Mouse (Mus musculus) MEL (cell line): ENCODE results near the gene Tedc1. TPM values are rescaled to one million over a fixed set of nuclear protein-coding genes. Genes with fewer than 3 reads are reported as not detected.

Experiments used
- DNase-seq: peaks from one replicate; pipeline ENCODE4 v3.0.0; 2011; ENCODE audit warnings: low read depth, low spot score
- H3K27ac ChIP-seq: 2 replicates; pipeline ENCODE4 v1.5.1; 2012; ENCODE audit warnings: low read depth, mild to moderate bottlenecking, control low read depth, low read length, moderate library complexity; ENCODE audit not compliant: control insufficient read depth
- H3K27me3 ChIP-seq, 2 experiments: fragments of 150-350 bp in 1 of 2; sonication (generic) in 1 of 2; 2 replicates each; pipeline ENCODE4 v1.6.1; 2012; ENCODE audit warnings: low read length in 2 of 2, mild to moderate bottlenecking in 2 of 2, improper control_type of control experiment in 1 of 2, moderate library complexity in 1 of 2; ENCODE audit not compliant: insufficient read depth in 2 of 2, control insufficient read depth in 1 of 2
- H3K36me3 ChIP-seq, 2 experiments: 2 replicates each; pipeline ENCODE4 v1.6.1; 2012 to 2014; ENCODE audit warnings: low read length in 2 of 2, improper control_type of control experiment in 1 of 2, inconsistent platforms in 1 of 2, mild to moderate bottlenecking in 1 of 2; ENCODE audit not compliant: insufficient read depth in 2 of 2, control insufficient read depth in 1 of 2
- H3K4me1 ChIP-seq, 2 experiments: fragments of 150-350 bp in 1 of 2; sonication (generic) in 1 of 2; 2 replicates each; pipeline ENCODE4 v1.6.1; 2012; ENCODE audit warnings: low read length in 2 of 2, improper control_type of control experiment in 1 of 2, mild to moderate bottlenecking in 1 of 2; ENCODE audit not compliant: insufficient read depth in 2 of 2, control insufficient read depth in 1 of 2
- H3K4me3 ChIP-seq, 2 experiments: fragments of 150-350 bp in 1 of 2; sonication (generic) in 1 of 2; 2 replicates each; pipeline ENCODE4 v1.5.1; 2012; ENCODE audit warnings: low read depth in 2 of 2, low read length in 2 of 2, mild to moderate bottlenecking in 2 of 2, moderate library complexity in 2 of 2, control low read depth in 1 of 2, improper control_type of control experiment in 1 of 2; ENCODE audit not compliant: control insufficient read depth in 1 of 2, insufficient read depth in 1 of 2
- H3K79me2 ChIP-seq: 2 replicates; pipeline ENCODE4 v1.6.1; 2012; ENCODE audit warnings: mild to moderate bottlenecking, low read length, moderate library complexity; ENCODE audit not compliant: control insufficient read depth, poor library complexity, insufficient read depth
- H3K9ac ChIP-seq: 2 replicates; pipeline ENCODE4 v1.6.1; 2012; ENCODE audit warnings: low read depth, mild to moderate bottlenecking, control low read depth, low read length, moderate library complexity; ENCODE audit not compliant: control insufficient read depth, poor library complexity, severe bottlenecking
- H3K9me3 ChIP-seq: fragments of 150-350 bp; sonication (generic); replicated peaks from 2 replicates; pipeline ENCODE4 v1.6.1; 2012; ENCODE audit warnings: mild to moderate bottlenecking, low read length, improper control_type of control experiment, moderate library complexity; ENCODE audit not compliant: insufficient read depth
- BHLHE40 ChIP-seq: IDR thresholded peaks from 2 replicates; pipeline ENCODE4 v1.6.1; 2012; ENCODE audit warnings: low read depth, mild to moderate bottlenecking, inconsistent platforms, low read length, improper control_type of control experiment, borderline replicate concordance
- CHD1 ChIP-seq: IDR thresholded peaks from 2 replicates; pipeline ENCODE4 v1.6.1; 2012; ENCODE audit warnings: low read depth, mild to moderate bottlenecking, inconsistent platforms, low read length, improper control_type of control experiment
- CHD2 ChIP-seq: IDR thresholded peaks from 2 replicates; pipeline ENCODE4 v1.6.1; 2011; ENCODE audit warnings: low read length, improper control_type of control experiment
- ELF1 ChIP-seq: IDR thresholded peaks from 2 replicates; pipeline ENCODE4 v1.6.1; 2014; ENCODE audit warnings: low read depth, mild to moderate bottlenecking, inconsistent platforms, low read length, improper control_type of control experiment, moderate library complexity
- ETS1 ChIP-seq: IDR thresholded peaks from 2 replicates; pipeline ENCODE4 v1.6.1; 2012; ENCODE audit warnings: low read depth, mild to moderate bottlenecking, inconsistent platforms, low read length, improper control_type of control experiment, moderate library complexity
- GABPA ChIP-seq: IDR thresholded peaks from 2 replicates; pipeline ENCODE4 v1.6.1; 2012; ENCODE audit warnings: low read depth, mild to moderate bottlenecking, inconsistent platforms, low read length, improper control_type of control experiment, moderate library complexity
- GATA1 ChIP-seq: IDR thresholded peaks from 2 replicates; pipeline ENCODE4 v1.6.1; 2011; ENCODE audit warnings: low read depth, low read length, improper control_type of control experiment
- HCFC1 ChIP-seq: IDR thresholded peaks from 2 replicates; pipeline ENCODE4 v1.6.1; 2012; ENCODE audit warnings: low read depth, mild to moderate bottlenecking, inconsistent platforms, low read length, improper control_type of control experiment, moderate library complexity
- KAT2A ChIP-seq: conservative IDR thresholded peaks from 2 replicates; pipeline ENCODE4 v1.6.1; 2012; ENCODE audit warnings: low read depth, low read length, improper control_type of control experiment, inconsistent platforms
- MAFK ChIP-seq: IDR thresholded peaks from 2 replicates; pipeline ENCODE4 v1.6.1; 2011; ENCODE audit warnings: low read depth, mild to moderate bottlenecking, low read length, improper control_type of control experiment, borderline replicate concordance
- MAX ChIP-seq: IDR thresholded peaks from 2 replicates; pipeline ENCODE4 v1.6.1; 2011; ENCODE audit warnings: low read length, improper control_type of control experiment
- MAZ ChIP-seq: IDR thresholded peaks from 2 replicates; pipeline ENCODE4 v1.6.1; 2012; ENCODE audit warnings: low read depth, mild to moderate bottlenecking, inconsistent platforms, low read length, improper control_type of control experiment
- MEF2A ChIP-seq: IDR thresholded peaks from 2 replicates; pipeline ENCODE4 v1.6.1; 2014; ENCODE audit warnings: low read depth, mild to moderate bottlenecking, inconsistent platforms, low read length, improper control_type of control experiment; ENCODE audit not compliant: poor library complexity, insufficient replicate concordance, severe bottlenecking; ENCODE audit errors: extremely low read depth
- MYB ChIP-seq: IDR thresholded peaks from 2 replicates; pipeline ENCODE4 v1.6.1; 2011; ENCODE audit warnings: mild to moderate bottlenecking, low read depth, low read length, improper control_type of control experiment
- NRF1 ChIP-seq: IDR thresholded peaks from 2 replicates; pipeline ENCODE4 v1.6.1; 2014; ENCODE audit warnings: low read depth, mild to moderate bottlenecking, inconsistent platforms, low read length, improper control_type of control experiment, moderate library complexity; ENCODE audit not compliant: poor library complexity, insufficient read depth, severe bottlenecking
- POLR2AphosphoS2 ChIP-seq: IDR thresholded peaks from 2 replicates; pipeline ENCODE4 v1.6.1; 2011; ENCODE audit warnings: low read length, improper control_type of control experiment
- RAD21 ChIP-seq: IDR thresholded peaks from 2 replicates; pipeline ENCODE4 v1.6.1; 2011; ENCODE audit warnings: mild to moderate bottlenecking, low read depth, low read length, improper control_type of control experiment
- RCOR1 ChIP-seq: IDR thresholded peaks from 2 replicates; pipeline ENCODE4 v1.6.1; 2012; ENCODE audit warnings: low read depth, mild to moderate bottlenecking, inconsistent platforms, low read length, improper control_type of control experiment
- SIN3A ChIP-seq: IDR thresholded peaks from 2 replicates; pipeline ENCODE4 v1.6.1; 2012; ENCODE audit warnings: low read length, improper control_type of control experiment, inconsistent platforms
- SMC3 ChIP-seq: IDR thresholded peaks from 2 replicates; pipeline ENCODE4 v1.6.1; 2011; ENCODE audit warnings: low read depth, low read length, improper control_type of control experiment
- TCF12 ChIP-seq: IDR thresholded peaks from 2 replicates; pipeline ENCODE4 v1.6.1; 2014; ENCODE audit warnings: low read depth, mild to moderate bottlenecking, inconsistent platforms, low read length, improper control_type of control experiment, moderate library complexity
- UBTF ChIP-seq: IDR thresholded peaks from 2 replicates; pipeline ENCODE4 v1.6.1; 2012; ENCODE audit warnings: low read depth, mild to moderate bottlenecking, inconsistent platforms, low read length, improper control_type of control experiment, moderate library complexity, borderline replicate concordance; ENCODE audit not compliant: insufficient read depth
- USF1 ChIP-seq: IDR thresholded peaks from 2 replicates; pipeline ENCODE4 v1.6.1; 2014; ENCODE audit warnings: low read depth, mild to moderate bottlenecking, inconsistent platforms, low read length, improper control_type of control experiment, moderate library complexity
- USF2 ChIP-seq, 2 experiments: IDR thresholded peaks; 2 replicates each; pipeline ENCODE4 v1.6.1; 2011 to 2012; ENCODE audit warnings: improper control_type of control experiment in 2 of 2, low read length in 2 of 2, borderline replicate concordance in 1 of 2, inconsistent platforms in 1 of 2, low read depth in 1 of 2, mild to moderate bottlenecking in 1 of 2; ENCODE audit not compliant: insufficient read depth in 1 of 2
- ZC3H11A ChIP-seq: IDR thresholded peaks from 2 replicates; pipeline ENCODE4 v1.6.1; 2012; ENCODE audit warnings: low read depth, mild to moderate bottlenecking, inconsistent platforms, low read length, improper control_type of control experiment
- ZKSCAN1 ChIP-seq: IDR thresholded peaks from 2 replicates; pipeline ENCODE4 v1.6.1; 2012; ENCODE audit warnings: low read depth, mild to moderate bottlenecking, inconsistent platforms, low read length, improper control_type of control experiment, moderate library complexity
- ZNF384 ChIP-seq: IDR thresholded peaks from 2 replicates; pipeline ENCODE4 v1.6.1; 2012; ENCODE audit warnings: low read depth, mild to moderate bottlenecking, inconsistent platforms, low read length, improper control_type of control experiment
- polyA plus RNA-seq, 2 experiments: library from polyadenylated mRNA; stranded (reverse) in 1 of 2; unstranded in 1 of 2; fragments of >175 nt in 1 of 2; fragments of >200 nt in 1 of 2; gene quantifications; 2 replicates each; pipeline versions ENCODE4 v1.2.1 to v1.2.4; 2012; ENCODE audit warnings: low replicate concordance in 2 of 2, low read depth in 1 of 2; ENCODE audit not compliant: insufficient read length in 2 of 2, insufficient read depth in 1 of 2, missing spikeins in 1 of 2
- total RNA-seq: library from RNA; depleted of rRNA; stranded (reverse); fragments of 300-350 nt; gene quantifications from 2 replicates; pipeline ENCODE4 v1.2.3, GENCODE M21; 2012

The Tedc1 gene
- total and polyA plus RNA-seq, 3 experiments, result 50.7 to 74.7 TPM; not detected in 1

DNA sequence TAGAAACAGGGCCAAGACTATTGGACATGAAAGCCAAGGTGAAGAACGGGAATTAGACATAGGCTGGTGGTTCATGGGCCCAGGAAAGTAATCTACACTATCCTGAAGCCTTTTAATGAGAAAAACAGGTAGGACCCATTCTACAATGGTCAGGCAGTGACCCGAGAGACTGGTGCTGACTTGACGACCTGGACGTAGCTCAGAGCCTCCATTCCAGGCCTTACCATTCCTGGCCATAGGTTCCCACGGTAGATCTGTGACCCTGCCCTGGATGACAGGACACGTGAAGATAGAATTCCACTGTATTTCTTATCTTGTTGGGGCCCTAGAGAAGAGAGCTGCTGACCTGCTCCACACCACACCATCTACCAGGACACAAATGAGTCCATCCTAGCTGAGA is 17.9 kb upstream of the Tedc1 start:
- Histone ChIP-seq H3K9me3 (no peaks in the 10 kb centered on the region), H3K79me2 (peaks cover 2% of the 10 kb centered on the region; the same call in 1 of the 2 replicates), H3K4me1 (peaks cover 0 to 21% of the 10 kb centered on the region in 2 experiments; a peak in 3 of 4 replicates), H3K27me3 (no peaks in the 10 kb centered on the region), H3K27ac (no peak overlapping the region), H3K4me3 (no peak overlapping the region), H3K36me3 (peaks cover 12 to 17% of the 10 kb centered on the region in 2 experiments), H3K9ac (no peak overlapping the region)
- no peak for DNase-seq
- TF ChIP-seq TCF12 (no peak), UBTF (no peak), MEF2A (no peak), ELF1 (no peak), ZKSCAN1 (no peak), CHD1 (no peak), SIN3A (no peak), RCOR1 (no peak), HCFC1 (no peak), ETS1 (no peak), MAX (no peak), MAZ (no peak), RAD21 (no peak), CHD2 (no peak), SMC3 (no peak), KAT2A (no peak), GABPA (no peak), ZC3H11A (no peak), ZNF384 (no peak)

DNA sequence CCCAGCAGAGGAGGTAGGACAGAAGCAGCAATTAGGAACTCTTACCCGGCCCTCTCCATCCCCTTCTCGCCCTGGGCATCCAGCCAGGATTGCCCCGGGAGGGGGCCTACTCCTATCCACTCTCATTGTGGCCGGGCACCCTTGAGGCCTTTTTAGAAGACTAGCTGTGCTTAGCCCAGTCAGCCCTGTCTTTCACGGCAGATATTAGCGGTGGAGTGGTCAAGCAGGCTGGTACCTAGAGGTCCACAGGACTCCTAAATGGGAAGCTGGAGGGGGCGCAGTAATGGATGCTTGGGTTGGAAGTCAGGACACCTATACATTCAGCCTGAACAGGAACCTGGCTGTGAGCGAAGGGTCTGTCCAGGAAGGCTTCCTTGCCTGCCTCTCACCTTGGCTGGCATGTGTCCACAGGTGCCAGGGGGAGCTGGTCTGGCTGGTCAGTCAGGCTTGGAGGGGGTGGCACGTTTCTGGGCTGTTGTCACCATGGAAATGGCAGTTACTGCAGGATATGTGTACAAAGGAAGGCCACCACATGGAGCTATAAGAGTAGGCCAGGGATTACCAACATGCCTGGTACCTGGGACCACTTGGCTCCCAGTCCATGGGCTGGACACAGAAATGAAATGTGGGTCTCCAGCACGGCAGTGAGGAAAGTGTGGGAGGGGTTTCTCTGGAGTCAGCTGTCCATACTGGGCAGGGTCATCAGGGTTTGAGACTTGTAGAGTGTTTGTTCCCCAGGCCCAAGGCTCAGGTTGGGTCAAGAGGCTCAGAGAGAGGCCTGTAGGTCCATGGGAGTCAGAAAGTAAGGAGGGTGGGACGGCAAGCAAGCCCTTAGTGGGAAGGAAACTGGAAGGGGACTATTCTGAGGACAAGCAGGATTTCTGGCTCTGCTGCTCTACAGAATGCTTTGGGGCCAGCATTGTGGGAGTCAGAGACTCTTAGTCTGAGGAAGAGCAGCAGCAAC is 17.0 kb upstream of the Tedc1 start:
- Histone ChIP-seq H3K9ac (no peak overlapping the region), H3K4me1 (peaks cover 0 to 21% of the 10 kb centered on the region in 2 experiments; a peak in 3 of 4 replicates), H3K79me2 (peaks cover 2% of the 10 kb centered on the region; the same call in 1 of the 2 replicates), H3K4me3 (peak overlapping the region in 1 of 2 experiments; percentile 59; a peak in 3 of 4 replicates), H3K9me3 (no peaks in the 10 kb centered on the region), H3K36me3 (peaks cover 11 to 12% of the 10 kb centered on the region in 2 experiments), H3K27ac (no peak overlapping the region), H3K27me3 (no peaks in the 10 kb centered on the region)
- peak; percentile 54 for DNase-seq
- TF ChIP-seq MAZ, result 0 out of 2 replicates have a peak, but pooled peaks have one; percentile 27
- TF ChIP-seq CHD1, result no peak
- no peak for TF ChIP-seq USF1
- no peak for TF ChIP-seq BHLHE40
- 0 out of 2 replicates have a peak, but pooled peaks have one; percentile 29 for TF ChIP-seq SIN3A
- TF ChIP-seq NRF1, result no peak
- TF ChIP-seq KAT2A, result no peak
- 0 out of 2 replicates have a peak, but pooled peaks have one; percentile 5 for TF ChIP-seq SMC3
- peak; percentile 31; the same call in 1 of the 2 replicates for TF ChIP-seq MYB
- no peak for TF ChIP-seq TCF12
- no peak for TF ChIP-seq MAFK
- TF ChIP-seq GATA1, result no peak
- peak; percentile 98 for TF ChIP-seq POLR2AphosphoS2
- no peak for TF ChIP-seq HCFC1
- no peak for TF ChIP-seq RAD21
- TF ChIP-seq USF2 (IDR thresholded peaks at IDR 0.05; ENCODE audit: borderline replicate concordance in 1 of 2, insufficient read depth in 1 of 2, low read depth in 1 of 2, low read length in 2 of 2), result no peak
